Mouse (Mus musculus) effector memory CD4-positive, alpha-beta T cell, adult 7 months (primary cell): Measurements from ENCODE around the gene Actn2. TPM values are rescaled to one million over a fixed set of nuclear protein-coding genes. Genes with fewer than 3 reads are reported as not detected.

Experiments
- polyA plus RNA-seq: library from polyadenylated mRNA; unstranded; fragments of 100-300 nt; shearing (Covaris generic); gene quantifications from one replicate; pipeline ENCODE4 v1.2.1, GENCODE M21; 2017

Actn2 gene
- polyA plus RNA-seq: 3.1 TPM

DNA sequence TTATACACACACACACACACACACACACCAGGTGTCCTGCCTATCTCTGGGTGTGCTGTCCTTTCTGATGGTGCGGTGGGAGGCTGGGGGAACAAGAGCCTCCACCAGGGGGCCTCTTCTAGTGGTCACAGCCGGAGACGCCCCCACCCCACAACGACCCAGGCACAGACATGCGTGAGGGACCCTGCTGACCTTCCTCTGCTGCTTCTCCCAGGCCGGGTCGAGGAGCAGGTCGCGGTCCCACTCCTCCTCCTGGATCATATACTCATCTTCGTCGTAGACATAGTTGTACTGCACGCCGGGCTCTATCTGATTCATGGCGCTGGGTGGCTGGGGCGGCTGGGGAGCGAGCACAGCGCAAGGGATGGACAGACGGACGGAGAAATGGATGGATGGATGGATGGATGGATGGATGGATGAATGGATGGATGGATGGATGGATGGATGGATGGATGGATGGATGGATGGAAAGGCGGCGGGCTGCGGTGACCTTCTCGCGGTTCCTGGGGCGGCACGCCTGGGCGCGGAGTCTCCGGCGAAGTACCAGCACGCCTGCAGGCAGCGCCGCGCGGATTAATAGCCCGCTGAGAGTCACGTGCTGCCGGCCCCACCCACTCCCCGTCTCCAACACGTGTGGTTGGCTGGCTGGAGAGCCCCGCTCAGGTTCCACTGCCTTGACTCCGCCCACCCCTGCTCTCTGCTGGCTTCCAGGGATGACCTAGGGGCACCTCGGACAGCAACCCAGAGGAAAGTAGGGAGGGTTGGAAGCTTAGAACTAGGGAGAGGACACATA is at the start of gene Actn2:
Gene Actn2, minus strand, starts transcription at position 578 of the 793 bp plus-strand sequence.

DNA sequence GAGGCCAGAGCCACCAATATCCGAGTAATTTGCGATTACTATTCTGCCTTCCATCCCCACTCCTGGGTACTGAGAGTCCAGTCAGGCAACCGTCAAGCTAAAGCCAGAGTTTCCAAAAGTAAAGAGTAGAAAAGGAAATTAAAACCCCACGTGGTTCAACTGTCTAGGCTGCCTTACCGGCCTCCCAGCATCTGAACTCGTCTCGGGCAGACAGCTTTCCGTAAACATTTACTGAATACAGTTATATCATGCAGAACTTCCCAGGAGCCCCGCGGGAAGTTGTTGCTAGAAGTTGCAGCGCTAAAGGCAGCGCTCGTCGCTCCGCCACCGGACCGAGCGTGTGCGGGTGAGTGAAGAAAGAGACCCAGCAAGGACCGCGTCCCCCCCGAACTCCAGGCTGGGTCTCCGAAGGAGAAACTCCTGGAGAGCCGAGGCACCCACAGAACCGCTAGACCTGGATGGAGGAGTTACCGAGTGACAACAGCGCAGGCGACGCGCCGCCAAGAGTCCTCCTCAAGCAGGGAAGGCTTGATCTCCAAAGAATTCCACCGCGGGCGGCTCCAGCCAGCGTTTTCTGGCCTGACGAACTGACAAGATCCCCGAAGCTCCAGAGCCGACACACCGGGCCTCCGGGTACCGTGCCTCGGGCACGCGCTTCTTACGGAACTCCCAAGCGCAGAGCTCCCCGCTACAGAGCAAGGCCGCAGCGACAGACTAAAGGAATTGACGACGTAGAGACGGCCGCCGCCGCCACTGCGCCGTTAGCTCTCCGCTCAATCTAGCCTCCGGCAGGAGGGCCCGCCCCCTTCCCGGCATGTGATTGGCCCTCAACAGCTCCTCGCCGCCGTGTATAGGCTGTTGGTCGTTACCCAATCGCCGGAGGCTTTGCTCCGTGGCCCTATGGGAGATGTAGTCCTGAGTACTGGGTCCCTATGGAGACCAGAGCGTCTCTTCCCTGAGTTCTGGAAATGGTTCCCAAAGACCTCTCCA is 82.9 kb downstream of the Actn2 start, which contains the start of gene Mtr:
Gene Mtr, minus strand, starts transcription at position 723 of the 990 bp plus-strand sequence.

Other genes with a start within 250 kb of the Actn2 start
- 0.32 TPM for gene Ryr2, start 233.8 kb downstream of the Actn2 start, polyA plus RNA-seq
- 21.8 TPM for gene Mtr, start 82.6 kb downstream of the Actn2 start, polyA plus RNA-seq
- 38.9 TPM for gene Heatr1, start 54.3 kb upstream of the Actn2 start, polyA plus RNA-seq
- 58.3 TPM for gene Lgals8, start 124.2 kb upstream of the Actn2 start, polyA plus RNA-seq
- 1.1 TPM for gene Edaradd, start 179.7 kb upstream of the Actn2 start, polyA plus RNA-seq
- 17.2 TPM for gene Ero1lb, start 225.1 kb upstream of the Actn2 start, polyA plus RNA-seq